Mouse (Mus musculus) embryonic fibroblast, embryonic 13.5 days (primary cell): ENCODE data around the gene 4933424G06Rik. TPM values are rescaled to one million over a fixed set of nuclear protein-coding genes. Genes with fewer than 3 reads are reported as not detected.

Source experiments
- H3K27ac ChIP-seq: 2 replicates; pipeline ENCODE4 v1.5.1; 2012; ENCODE audit warnings: low read length, control low read depth, inconsistent platforms; ENCODE audit not compliant: insufficient read depth
- H3K4me1 ChIP-seq: 2 replicates; pipeline ENCODE4 v1.6.1; 2011; ENCODE audit warnings: low read length; ENCODE audit not compliant: control insufficient read depth, insufficient read depth
- H3K4me3 ChIP-seq: 2 replicates; pipeline ENCODE4 v1.5.1; 2011; ENCODE audit warnings: mild to moderate bottlenecking, control low read depth, low read length; ENCODE audit not compliant: insufficient read depth
- CTCF ChIP-seq: IDR thresholded peaks from 2 replicates; pipeline ENCODE4 v1.5.1; 2011; ENCODE audit warnings: mild to moderate bottlenecking, control low read depth, low read length, moderate library complexity, borderline replicate concordance; ENCODE audit not compliant: insufficient read depth
- POLR2A ChIP-seq: IDR thresholded peaks from 2 replicates; pipeline ENCODE4 v1.6.1; 2011; ENCODE audit warnings: low read depth, mild to moderate bottlenecking, control low read depth, low read length, moderate library complexity
- polyA plus RNA-seq: library from polyadenylated mRNA; stranded (reverse); fragments of >200 nt; gene quantifications from 2 replicates; pipeline ENCODE4 v1.2.4, GENCODE M21; 2011; ENCODE audit warnings: low read depth; ENCODE audit not compliant: missing spikeins, insufficient read length

4933424G06Rik gene
- polyA plus RNA-seq, 1 experiment, result 0.88 TPM

DNA sequence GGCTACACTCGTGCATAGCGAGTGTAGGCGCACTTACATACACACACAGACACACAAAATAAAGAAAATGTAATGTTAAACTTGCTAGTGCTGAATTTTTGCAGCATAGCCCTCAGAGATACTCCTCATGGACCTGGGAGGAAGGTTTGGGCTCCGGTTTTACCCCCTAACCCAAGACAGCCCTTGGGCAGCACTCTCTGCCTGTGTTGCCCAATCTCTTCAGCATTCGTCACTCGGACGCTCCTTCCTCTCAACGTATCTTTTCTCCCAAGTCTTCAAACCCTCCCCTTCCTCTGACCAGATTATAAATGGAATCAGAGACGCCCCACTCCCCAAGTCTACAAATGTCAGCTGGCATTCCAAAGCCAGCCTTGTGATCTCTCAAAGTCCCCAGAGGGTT lies 33.1 kb downstream of the 4933424G06Rik start:
- H3K4me3 ChIP-seq, result no peak overlapping the region
- TF ChIP-seq CTCF (no peak), POLR2A (no peak)
- H3K27ac ChIP-seq, result no peak overlapping the region
- no peaks in the 10 kb centered on the region for H3K4me1 ChIP-seq

DNA sequence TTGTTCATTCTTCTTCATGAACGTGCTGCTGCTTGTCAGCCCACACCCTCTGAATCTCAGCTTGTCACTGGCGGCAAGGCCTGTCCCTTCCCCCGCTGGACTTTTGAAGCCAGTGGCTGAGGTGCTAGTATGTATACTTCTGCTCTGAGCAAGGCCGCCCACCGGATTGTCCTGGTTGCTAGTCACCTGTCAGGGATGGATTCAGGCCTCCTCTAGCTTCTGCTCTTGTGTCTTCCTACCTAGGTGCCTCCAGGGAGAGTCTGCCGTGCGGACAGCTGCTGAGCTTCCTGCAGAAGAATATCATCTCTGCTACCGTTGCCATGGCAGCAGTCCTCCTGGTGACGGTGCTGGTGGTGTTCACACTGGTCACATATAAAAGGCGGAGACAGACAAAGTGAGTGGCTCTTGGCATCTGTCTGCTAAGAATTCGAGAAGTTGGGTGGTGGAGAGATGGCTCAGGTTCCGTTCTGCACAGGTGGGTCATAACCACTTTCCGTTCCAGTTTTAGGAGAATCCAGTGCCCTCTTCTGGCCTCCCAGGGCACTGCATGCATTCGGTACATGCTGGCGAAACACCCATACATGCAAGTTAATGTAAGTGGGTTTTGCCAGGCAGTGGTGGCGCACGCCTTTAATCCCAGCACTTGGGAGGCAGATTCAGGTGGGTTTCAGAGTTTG lies 34.5 kb downstream of the 4933424G06Rik start:
- peak; percentile 73; the same call in 1 of the 2 replicates for TF ChIP-seq CTCF
- no peak for TF ChIP-seq POLR2A
- no peak overlapping the region for H3K4me3 ChIP-seq
- H3K4me1 ChIP-seq, result no peaks in the 10 kb centered on the region
- H3K27ac ChIP-seq, result no peak overlapping the region

DNA sequence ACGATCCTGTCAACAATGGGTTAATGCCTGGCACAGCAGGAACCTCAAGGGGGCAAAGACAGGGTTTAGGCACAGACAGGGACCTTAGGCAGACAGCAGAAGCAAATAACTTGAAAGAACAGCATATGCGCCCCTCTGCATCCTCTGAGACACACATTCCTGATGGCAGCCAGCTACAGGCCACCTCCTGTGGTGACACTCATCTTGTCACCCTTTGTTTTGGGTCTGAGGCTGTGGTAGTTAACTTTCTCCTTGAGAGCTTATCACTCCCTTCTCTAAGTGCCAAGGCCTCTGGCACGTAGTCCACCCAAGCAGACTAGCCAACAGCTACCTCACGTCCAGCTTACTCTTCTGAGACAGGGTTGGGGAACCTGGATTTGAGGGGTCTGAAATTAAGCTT lies 35.7 kb downstream of the 4933424G06Rik start:
- H3K27ac ChIP-seq, result no peak overlapping the region
- no peak overlapping the region for H3K4me3 ChIP-seq
- H3K4me1 ChIP-seq, result no peaks in the 10 kb centered on the region
- no peak for TF ChIP-seq POLR2A
- no peak for TF ChIP-seq CTCF

DNA sequence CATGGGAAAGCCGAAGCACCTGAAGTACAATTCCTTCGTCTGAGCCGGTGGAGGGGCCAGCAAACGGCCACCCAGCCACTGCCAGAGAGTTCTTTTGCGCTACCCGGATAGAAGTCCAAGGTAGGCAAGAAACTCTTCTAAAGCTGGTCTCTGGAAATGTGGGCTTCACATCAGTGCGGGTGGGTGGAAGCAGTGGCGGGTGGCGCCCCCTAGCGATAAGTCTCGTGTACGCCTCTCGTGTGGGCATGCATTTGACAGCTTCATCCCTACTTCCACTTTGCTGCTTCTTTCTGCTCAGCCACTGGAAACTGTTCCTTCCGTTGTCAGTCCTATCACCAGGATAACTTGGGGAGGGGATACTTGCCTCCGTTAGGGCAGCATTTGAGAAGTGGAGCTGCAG lies 36.5 kb downstream of the 4933424G06Rik start:
- Histone ChIP-seq H3K27ac (no peak overlapping the region), H3K4me3 (no peak overlapping the region), H3K4me1 (no peaks in the 10 kb centered on the region)
- TF ChIP-seq CTCF (peak; percentile 56; the same call in 1 of the 2 replicates), POLR2A (no peak)

DNA sequence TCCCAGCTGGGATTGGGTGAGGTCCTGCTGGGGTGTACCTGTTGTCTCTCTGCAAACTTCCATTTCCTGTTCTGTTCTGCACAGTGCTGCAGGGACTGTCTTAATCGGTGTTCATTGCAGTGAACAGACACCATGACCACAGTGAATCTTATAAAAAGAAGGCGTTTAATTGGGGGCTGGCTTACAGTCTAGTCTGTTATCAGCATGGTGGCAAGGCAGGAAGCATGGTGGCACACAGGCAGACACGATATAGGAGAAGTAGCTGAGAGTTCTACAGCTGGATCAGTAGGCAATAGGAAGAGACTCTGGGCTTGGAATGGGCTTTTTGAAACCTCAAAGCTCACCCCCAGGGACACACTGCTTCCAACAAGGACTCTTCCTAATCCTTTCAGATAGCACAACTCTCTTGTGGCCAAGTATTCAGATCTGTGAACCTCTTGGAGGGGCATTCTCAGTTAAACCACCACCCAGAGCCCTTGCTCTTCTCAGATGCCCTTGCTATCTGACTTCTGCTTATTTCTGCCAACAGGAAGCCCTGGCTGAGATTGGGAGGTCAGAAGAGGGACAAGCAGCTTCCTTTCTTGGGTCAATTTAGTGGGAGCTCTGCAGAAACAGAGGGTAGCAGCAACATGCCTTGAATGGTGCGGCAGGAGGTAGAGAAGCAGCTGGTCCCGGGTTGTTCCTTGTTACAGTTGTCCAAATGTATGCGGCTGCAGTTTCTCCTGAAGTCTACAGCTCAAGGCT lies 44.2 kb downstream of the 4933424G06Rik start:
- TF ChIP-seq CTCF (no peak), POLR2A (no peak)
- Histone ChIP-seq H3K4me3 (no peak overlapping the region), H3K27ac (no peak overlapping the region), H3K4me1 (no peaks in the 10 kb centered on the region)

DNA sequence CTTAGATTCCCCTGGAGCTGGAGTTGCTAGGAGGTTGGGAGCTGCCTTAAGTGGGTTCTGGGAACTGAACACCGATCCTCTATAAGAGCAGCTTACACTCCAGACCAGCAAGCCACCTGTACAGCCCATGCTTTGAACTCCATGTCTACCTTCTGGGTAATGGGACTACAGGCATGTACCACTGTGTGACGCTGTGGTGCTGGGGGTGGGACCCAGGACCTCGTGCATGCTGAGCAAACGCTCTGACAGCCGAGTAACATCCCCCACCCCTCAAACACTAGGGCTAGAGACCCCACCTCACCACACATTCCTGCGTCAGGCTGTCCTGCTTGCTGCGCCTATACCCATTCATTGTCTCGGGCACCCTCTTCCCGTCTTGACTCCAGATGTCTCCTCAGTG lies 48.6 kb downstream of the 4933424G06Rik start:
- no peak overlapping the region for H3K27ac ChIP-seq
- no peak for TF ChIP-seq POLR2A
- TF ChIP-seq CTCF, result no peak
- no peak overlapping the region for H3K4me3 ChIP-seq
- H3K4me1 ChIP-seq, result no peaks in the 10 kb centered on the region

DNA sequence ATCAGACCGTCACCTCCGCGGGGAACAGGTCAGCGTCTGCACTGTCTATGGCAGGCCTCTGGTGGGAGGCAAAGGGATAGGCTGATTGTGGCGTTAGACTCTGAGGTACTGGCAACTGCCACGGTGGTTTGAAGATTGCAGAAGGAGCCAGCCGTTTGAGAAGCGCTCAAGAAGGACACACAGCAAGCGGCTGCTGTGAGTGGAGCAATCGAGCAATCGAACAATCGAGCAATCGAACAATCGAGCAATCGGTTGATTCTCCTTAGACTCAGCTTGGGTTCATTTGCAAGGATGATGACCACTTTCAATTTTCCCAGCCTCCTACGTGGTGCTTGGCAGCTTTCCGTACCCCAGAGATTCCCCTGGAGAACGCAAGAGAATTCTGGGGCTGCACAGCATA lies 49.1 kb downstream of the 4933424G06Rik start:
- TF ChIP-seq CTCF, result no peak
- no peak for TF ChIP-seq POLR2A
- no peaks in the 10 kb centered on the region for H3K4me1 ChIP-seq

DNA sequence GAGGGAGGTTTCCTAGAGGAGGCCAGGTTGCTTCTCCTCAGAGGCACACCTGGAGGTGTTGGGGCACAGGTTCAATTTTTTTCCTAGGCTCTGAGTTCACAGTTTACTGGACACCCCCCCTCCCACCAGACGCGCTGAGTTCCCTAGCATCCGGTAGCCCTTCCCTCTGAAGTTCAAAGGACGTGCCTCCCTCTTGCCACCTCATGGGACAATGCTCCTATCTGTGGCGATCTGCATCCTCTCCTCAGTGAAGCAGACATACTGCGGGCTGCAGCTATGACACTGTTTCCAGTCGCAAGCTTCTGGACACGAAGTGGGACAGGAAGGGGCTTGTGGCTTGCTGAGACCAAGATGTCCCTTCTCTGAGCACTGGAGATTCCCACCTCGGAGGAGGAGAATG lies 50.5 kb downstream of the 4933424G06Rik start:
- Histone ChIP-seq H3K4me3 (no peak overlapping the region), H3K4me1 (no peaks in the 10 kb centered on the region), H3K27ac (no peak overlapping the region)
- TF ChIP-seq POLR2A, result no peak
- TF ChIP-seq CTCF, result no peak

More for the DNA sequence above, 49.1 kb downstream of the 4933424G06Rik start:
- H3K27ac ChIP-seq, result no peak overlapping the region
- H3K4me3 ChIP-seq, result no peak overlapping the region

DNA sequence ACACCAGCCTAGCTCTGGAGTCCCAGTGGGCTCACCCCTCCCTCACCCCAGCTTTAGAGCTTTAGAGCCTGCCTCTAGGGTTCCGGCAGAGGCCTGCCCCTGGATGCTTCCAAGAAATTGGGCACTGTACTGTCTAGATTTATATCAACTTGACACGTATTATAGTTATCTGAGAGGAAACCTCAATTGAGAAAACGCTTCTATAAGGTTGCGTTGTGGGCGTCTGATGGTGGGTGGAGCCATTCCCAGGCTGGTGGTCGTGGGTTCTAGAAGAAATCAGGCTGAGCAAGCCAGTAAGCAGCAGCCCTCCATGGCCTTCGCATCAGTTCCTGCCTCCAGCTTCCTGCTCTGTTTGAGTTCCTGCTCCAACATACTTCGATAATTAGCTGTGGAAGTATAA lies 51.1 kb downstream of the 4933424G06Rik start:
- Histone ChIP-seq H3K4me3 (no peak overlapping the region), H3K4me1 (no peaks in the 10 kb centered on the region), H3K27ac (no peak overlapping the region)
- no peak for TF ChIP-seq CTCF
- no peak for TF ChIP-seq POLR2A

DNA sequence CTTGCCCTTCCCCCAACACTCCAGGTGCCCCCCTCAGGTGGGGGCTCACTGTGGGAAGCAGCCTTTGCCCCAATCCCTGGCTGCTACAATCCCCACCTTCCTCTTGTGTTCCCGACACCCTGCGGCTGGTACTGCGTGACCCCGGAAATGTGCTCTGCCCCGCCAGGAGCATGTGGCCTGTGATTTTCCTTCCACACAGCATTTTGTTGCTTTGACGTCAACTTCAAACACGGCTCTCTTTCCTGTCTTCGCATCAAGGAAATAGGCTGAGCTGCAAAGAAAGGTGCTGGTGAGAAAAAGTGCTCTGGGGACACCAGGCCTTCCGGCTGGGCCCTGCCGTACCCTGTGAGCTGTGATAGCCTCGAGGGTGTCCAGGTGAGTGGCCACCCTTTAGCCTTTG lies 51.6 kb downstream of the 4933424G06Rik start, which contains the start of gene Zap70:
TSS of gene Zap70 (plus strand) at position 231 of the 400 bp plus-strand sequence.
- H3K4me1 ChIP-seq, result no peaks in the 10 kb centered on the region
- no peak for TF ChIP-seq POLR2A
- no peak for TF ChIP-seq CTCF
- H3K27ac ChIP-seq, result no peak within 1 kb of the TSS
- H3K4me3 ChIP-seq, result no peak within 1 kb of the TSS
